Mouse (Mus musculus): ENCODE measurements around the gene Ckap4.
"Not testable (repeated sequence)": the region's sequence is repeated elsewhere in the genome, so short reads cannot be mapped to it uniquely, and the experiment has no call there.

The Ckap4 gene

GRCm38 (mm10) chr10:84498867-84499266, 35.0 kb downstream of the Ckap4 start:
- no peak for DNase-seq

- DNase-seq = no peak
These were observed 37.1 kb downstream of the Ckap4 start for GRCm38 (mm10) chr10:84496805-84497204.

- no peak for DNase-seq
These were observed 39.4 kb downstream of the Ckap4 start for GRCm38 (mm10) chr10:84494432-84494831.

GRCm38 (mm10) chr10:84490115-84490514, 43.7 kb downstream of the Ckap4 start:
- DNase-seq = no peak

GRCm38 (mm10) chr10:84488315-84488714, 45.5 kb downstream of the Ckap4 start:
- peak; percentile 42 to 49 for DNase-seq

GRCm38 (mm10) chr10:84484661-84485060, 49.2 kb downstream of the Ckap4 start:
- no peak for DNase-seq

- DNase-seq = no peak
These were observed 50.3 kb downstream of the Ckap4 start for GRCm38 (mm10) chr10:84483553-84483952.

- DNase-seq = no peak
These were observed 50.8 kb downstream of the Ckap4 start for GRCm38 (mm10) chr10:84483069-84483468.

- not testable (repeated sequence) for DNase-seq
These were observed 51.4 kb downstream of the Ckap4 start for GRCm38 (mm10) chr10:84482418-84482817.

GRCm38 (mm10) chr10:84481327-84481671, 52.6 kb downstream of the Ckap4 start:
- DNase-seq = no peak

- DNase-seq = peak; percentile 20 to 22
These were observed 53.1 kb downstream of the Ckap4 start for GRCm38 (mm10) chr10:84480667-84481326.

GRCm38 (mm10) chr10:84480146-84480545, 53.7 kb downstream of the Ckap4 start:
- DNase-seq = no peak

GRCm38 (mm10) chr10:84477613-84478076, 56.2 kb downstream of the Ckap4 start:
- DNase-seq = no peak

GRCm38 (mm10) chr10:84477045-84477612, 56.7 kb downstream of the Ckap4 start:
- no peak for DNase-seq

Data from cerebellum, adult 18-20 months (tissue).